Mouse (Mus musculus) midbrain, embryonic 10.5 days (tissue): ENCODE data around the gene Zbtb16. TPM values are rescaled to one million over a fixed set of nuclear protein-coding genes. Genes with fewer than 3 reads are reported as not detected.
A peak's percentile ranks its signal among the peaks of the same experiment; 100 is the strongest.

Source experiments
- DNase-seq: peaks from one replicate; pipeline ENCODE4 v3.0.0-alpha.2; 2017; ENCODE audit warnings: low spot score
- H3K27ac ChIP-seq: fragments of 300-500 bp; sonication (generic); replicated peaks from 2 replicates; pipeline ENCODE4 v1.5.1; 2016; ENCODE audit warnings: mild to moderate bottlenecking
- H3K27me3 ChIP-seq: fragments of 300-500 bp; sonication (generic); 2 replicates; pipeline ENCODE4 v1.6.1; 2016; ENCODE audit warnings: low read depth, mild to moderate bottlenecking; ENCODE audit not compliant: poor library complexity, severe bottlenecking
- H3K36me3 ChIP-seq: fragments of 300-500 bp; sonication (generic); 2 replicates; pipeline ENCODE4 v1.6.1; 2016; ENCODE audit warnings: mild to moderate bottlenecking, moderate library complexity
- H3K4me1 ChIP-seq: fragments of 300-500 bp; sonication (generic); 2 replicates; pipeline ENCODE4 v1.6.1; 2016
- H3K4me3 ChIP-seq: fragments of 300-500 bp; sonication (generic); 2 replicates; pipeline ENCODE4 v1.5.1; 2016; ENCODE audit warnings: mild to moderate bottlenecking, moderate library complexity
- H3K9me3 ChIP-seq: fragments of 300-500 bp; sonication (generic); replicated peaks from 2 replicates; pipeline ENCODE4 v1.6.1; 2016; ENCODE audit warnings: mild to moderate bottlenecking
- WGBS: fragments of 180-500 bp; shearing (Covaris S2); methylation state at CpG from one replicate; pipeline ENCODE4 v1.1.7; 2016; 5-methylcytosine and 5-hydroxymethylcytosine counted together
- polyA plus RNA-seq: library from polyadenylated mRNA; unstranded; fragments of >200 nt; fragmentation: Nextera tagmentation; extraction: Ambion mirVana; gene quantifications from 2 replicates; pipeline ENCODE4 v1.2.1, GENCODE M21; 2016

Gene Zbtb16
- polyA plus RNA-seq, 1 experiment from 2014 or later: 48.1 TPM

DNA sequence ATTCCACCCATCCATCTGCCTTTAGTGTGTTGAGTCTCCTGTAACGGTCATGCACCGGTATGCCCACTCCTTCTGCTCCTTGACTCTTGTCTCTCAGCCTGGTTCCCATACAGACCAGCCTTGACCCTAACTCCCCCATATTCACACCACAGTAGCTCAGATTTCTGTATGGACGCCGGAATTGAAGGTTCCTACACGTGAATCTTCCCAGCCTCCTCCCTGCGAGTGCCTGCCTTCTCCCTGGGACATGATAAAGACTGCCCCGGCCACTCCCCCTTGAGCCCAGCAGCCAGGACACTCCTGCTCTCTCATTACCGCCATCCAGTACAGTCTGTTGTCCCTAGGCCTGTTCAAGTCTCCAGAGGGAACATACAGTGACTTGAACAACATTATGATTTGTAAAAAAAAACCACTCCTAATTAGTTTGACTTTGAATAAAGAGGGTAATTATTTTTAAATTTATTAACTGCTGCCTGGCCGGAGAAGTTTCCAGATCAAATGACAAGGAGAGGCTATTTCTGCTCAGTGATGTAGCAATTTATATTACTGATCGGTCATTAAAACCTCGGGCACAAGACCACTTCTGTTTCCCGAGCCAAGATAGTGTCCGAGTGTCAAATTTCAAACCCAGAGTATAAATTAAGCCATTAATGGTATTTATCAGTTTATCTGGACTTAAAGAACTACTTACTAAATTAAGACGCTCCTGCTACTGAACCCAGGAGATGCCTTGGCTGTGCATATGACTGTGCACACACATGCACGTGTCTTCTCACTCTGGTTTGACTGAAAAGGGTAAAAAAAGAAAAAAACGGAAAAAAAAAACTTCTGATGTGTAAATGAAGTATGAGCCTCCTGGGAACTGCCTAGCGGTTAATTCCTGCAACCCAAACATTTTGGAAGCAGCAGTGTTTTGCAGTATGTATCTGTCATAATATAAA is 125.4 kb downstream of the Zbtb16 start:
- peaks cover 64% of the 10 kb centered on the region for H3K36me3 ChIP-seq
- DNase-seq: no peak
- H3K4me1 ChIP-seq: peaks cover 44% of the 10 kb centered on the region
- no peak overlapping the region for H3K4me3 ChIP-seq
- 63% methylated on average over 17 of the region's 17 CpGs for WGBS
- no peaks in the 10 kb centered on the region for H3K27me3 ChIP-seq
- H3K27ac ChIP-seq: peak overlapping the region; percentile 56
- H3K9me3 ChIP-seq: 0 out of 2 replicates have a peak, but pooled peaks cover under 1% of the 10 kb centered on the region

- Histone ChIP-seq H3K4me1 (peaks cover 48% of the 10 kb centered on the region), H3K4me3 (no peak overlapping the region), H3K27ac (0 out of 2 replicates have a peak overlapping the region, but pooled peaks have one; percentile 4), H3K36me3 (peaks cover 36% of the 10 kb centered on the region), H3K9me3 (no peaks in the 10 kb centered on the region), H3K27me3 (no peaks in the 10 kb centered on the region)
- 87% methylated on average over 6 of the region's 6 CpGs for WGBS
- DNase-seq: no peak
Observed at GRCm38 (mm10) chr9:48707824-48708229, 128.2 kb downstream of the Zbtb16 start.

GRCm38 (mm10) chr9:48707134-48707823 is 128.7 kb downstream of the Zbtb16 start:
- no peaks in the 10 kb centered on the region for H3K9me3 ChIP-seq
- H3K4me1 ChIP-seq: peaks cover 48% of the 10 kb centered on the region
- peaks cover 35% of the 10 kb centered on the region for H3K36me3 ChIP-seq
- H3K27me3 ChIP-seq: no peaks in the 10 kb centered on the region
- no peak for DNase-seq
- H3K27ac ChIP-seq: peak overlapping the region; percentile 58
- no peak overlapping the region for H3K4me3 ChIP-seq
- 83% methylated on average over 14 of the region's 14 CpGs for WGBS

DNA sequence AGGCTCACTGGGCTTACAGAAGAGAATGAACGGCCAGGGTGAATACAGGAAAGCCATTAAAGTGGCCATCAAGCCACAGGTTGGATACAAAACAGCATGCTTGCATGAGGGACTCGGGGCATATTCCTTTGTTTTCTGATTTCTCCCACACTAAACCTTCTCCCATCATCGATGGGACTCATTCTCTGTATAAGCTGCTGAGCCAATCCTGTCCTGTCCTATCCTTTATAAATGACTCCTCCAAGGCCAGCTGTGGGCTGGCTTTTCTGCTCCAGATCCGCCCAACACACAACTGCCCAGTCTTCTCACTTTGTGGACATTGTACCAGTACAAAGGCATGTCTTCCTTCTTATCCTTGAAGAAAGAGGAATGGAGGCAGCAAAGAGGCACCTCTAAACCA is 134.7 kb downstream of the Zbtb16 start:
- peaks cover 63% of the 10 kb centered on the region for H3K4me1 ChIP-seq
- 78% methylated on average over 4 of the region's 4 CpGs for whole genome bisulfite sequencing
- H3K4me3 ChIP-seq: no peak overlapping the region
- peak overlapping the region; percentile 77 for H3K27ac ChIP-seq
- H3K9me3 ChIP-seq: no peaks in the 10 kb centered on the region
- no peak for DNase-seq
- H3K27me3 ChIP-seq: no peaks in the 10 kb centered on the region
- peaks cover 15% of the 10 kb centered on the region for H3K36me3 ChIP-seq

GRCm38 (mm10) chr9:48700871-48701270 is 135.2 kb downstream of the Zbtb16 start:
- Histone ChIP-seq H3K27ac (peak overlapping the region; percentile 77), H3K9me3 (no peaks in the 10 kb centered on the region), H3K4me3 (no peak overlapping the region), H3K27me3 (no peaks in the 10 kb centered on the region), H3K36me3 (peaks cover 15% of the 10 kb centered on the region), H3K4me1 (peaks cover 66% of the 10 kb centered on the region)
- no peak for DNase-seq
- 81% methylated on average over 8 of the region's 8 CpGs for WGBS

DNA sequence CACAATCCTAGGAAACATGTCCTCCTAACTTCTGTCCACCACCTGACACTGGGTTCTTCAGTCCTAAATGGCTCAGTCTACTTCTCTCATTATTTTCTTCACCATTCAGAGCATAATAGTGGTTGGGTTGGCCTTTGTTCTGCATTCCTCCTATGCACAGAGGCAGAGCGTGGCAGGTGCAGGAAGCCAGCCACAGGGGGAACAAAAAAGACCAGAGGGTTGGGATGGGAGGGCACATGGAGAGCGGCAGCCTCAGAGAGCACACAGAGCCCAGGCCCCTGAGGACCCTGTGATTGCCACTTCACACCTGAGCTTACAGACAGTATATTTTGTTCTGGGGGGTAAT is 138.6 kb downstream of the Zbtb16 start:
- H3K9me3 ChIP-seq: no peaks in the 10 kb centered on the region

DNA sequence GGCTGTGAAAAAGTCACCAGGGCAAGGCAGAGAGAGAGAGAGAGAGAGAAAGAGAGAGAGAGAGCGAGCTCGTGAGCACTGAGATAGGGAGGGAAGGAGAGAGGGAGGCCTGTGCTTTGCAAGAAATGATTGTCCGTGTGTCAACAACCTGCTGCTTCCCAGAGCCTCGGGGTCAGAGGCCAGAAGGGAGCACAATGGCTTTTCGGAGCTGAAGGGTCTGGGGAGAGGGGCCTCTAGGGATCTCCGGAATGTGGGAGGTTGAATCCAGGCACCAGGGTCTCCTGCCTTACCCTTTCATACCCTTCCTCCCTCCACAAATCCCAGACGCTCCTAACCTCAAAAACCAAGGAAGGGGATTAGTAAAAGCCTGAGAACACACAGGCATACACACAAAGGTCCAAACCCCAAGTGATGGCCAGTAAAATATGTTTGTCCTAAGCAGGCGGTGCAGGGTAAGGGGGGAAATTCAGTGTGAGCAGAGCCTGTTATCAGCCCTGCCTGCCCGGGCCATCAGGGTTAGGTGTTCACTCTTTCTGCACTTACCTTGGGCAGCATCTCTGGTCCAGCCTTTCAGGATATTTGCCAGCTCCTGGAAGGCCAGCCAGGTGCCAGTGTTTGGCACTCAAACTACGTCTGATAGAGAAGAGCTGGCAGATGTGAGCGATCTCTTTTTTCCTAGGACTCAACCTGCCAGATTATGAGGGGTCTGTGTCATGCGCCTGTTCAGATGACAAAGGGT is 139.1 kb downstream of the Zbtb16 start:
- H3K36me3 ChIP-seq: peaks cover 7% of the 10 kb centered on the region; the same call in 1 of the 2 replicates
- peaks cover 4% of the 10 kb centered on the region; the same call in 1 of the 2 replicates for H3K27me3 ChIP-seq
- no peaks in the 10 kb centered on the region for H3K9me3 ChIP-seq
- H3K4me1 ChIP-seq: peaks cover 96% of the 10 kb centered on the region
- 11% methylated on average over 12 of the region's 12 CpGs for WGBS
- DNase-seq: peak; percentile 91
- peak overlapping the region; percentile 28 for H3K4me3 ChIP-seq
- H3K27ac ChIP-seq: peak overlapping the region; percentile 93

More for the DNA sequence above, 138.6 kb downstream of the Zbtb16 start:
- Histone ChIP-seq H3K4me3 (peak overlapping the region; percentile 28; the same call in 1 of the 2 replicates), H3K36me3 (peaks cover 12% of the 10 kb centered on the region), H3K27me3 (peaks cover 4% of the 10 kb centered on the region; the same call in 1 of the 2 replicates), H3K4me1 (peaks cover 90% of the 10 kb centered on the region), H3K27ac (peak overlapping the region; percentile 93)
- 21% methylated on average over 2 of the region's 2 CpGs for WGBS
- DNase-seq: peak; percentile 58

- Histone ChIP-seq H3K4me3 (peak overlapping the region; percentile 28; the same call in 1 of the 2 replicates), H3K9me3 (no peaks in the 10 kb centered on the region), H3K27me3 (peaks cover 4% of the 10 kb centered on the region; the same call in 1 of the 2 replicates), H3K27ac (peak overlapping the region; percentile 93), H3K36me3 (peaks cover 7% of the 10 kb centered on the region; the same call in 1 of the 2 replicates), H3K4me1 (peaks cover 95% of the 10 kb centered on the region)
- 10% methylated on average over 4 of the region's 4 CpGs for WGBS
- DNase-seq: no peak
Observed at GRCm38 (mm10) chr9:48696330-48696729, 139.7 kb downstream of the Zbtb16 start.

DNA sequence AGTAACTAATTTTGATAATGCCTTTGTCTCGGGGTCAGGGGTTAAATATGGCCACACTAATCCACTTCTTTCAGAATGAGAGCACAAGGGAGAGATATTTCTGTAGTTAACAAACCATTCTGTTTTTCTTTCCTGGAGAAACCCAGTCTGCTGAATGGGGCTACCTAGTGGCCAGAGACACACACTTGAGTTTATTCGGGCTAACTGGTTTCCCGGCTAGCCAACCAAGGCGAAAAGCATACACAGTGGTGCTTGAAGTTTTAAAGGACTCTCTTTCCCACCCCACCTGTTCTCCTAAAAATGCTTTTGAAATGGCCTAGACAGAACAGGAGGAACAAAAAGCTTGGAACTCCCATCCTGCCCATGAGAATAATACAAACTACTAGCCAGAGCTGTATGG is 140.2 kb downstream of the Zbtb16 start:
- Histone ChIP-seq H3K4me3 (peak overlapping the region; percentile 28; the same call in 1 of the 2 replicates), H3K27me3 (peaks cover 4% of the 10 kb centered on the region; the same call in 1 of the 2 replicates), H3K36me3 (peaks cover 7% of the 10 kb centered on the region; the same call in 1 of the 2 replicates), H3K9me3 (no peaks in the 10 kb centered on the region), H3K27ac (peak overlapping the region; percentile 93), H3K4me1 (peaks cover 92% of the 10 kb centered on the region)
- 29% methylated on average over 4 of the region's 4 CpGs for WGBS
- no peak for DNase-seq

DNA sequence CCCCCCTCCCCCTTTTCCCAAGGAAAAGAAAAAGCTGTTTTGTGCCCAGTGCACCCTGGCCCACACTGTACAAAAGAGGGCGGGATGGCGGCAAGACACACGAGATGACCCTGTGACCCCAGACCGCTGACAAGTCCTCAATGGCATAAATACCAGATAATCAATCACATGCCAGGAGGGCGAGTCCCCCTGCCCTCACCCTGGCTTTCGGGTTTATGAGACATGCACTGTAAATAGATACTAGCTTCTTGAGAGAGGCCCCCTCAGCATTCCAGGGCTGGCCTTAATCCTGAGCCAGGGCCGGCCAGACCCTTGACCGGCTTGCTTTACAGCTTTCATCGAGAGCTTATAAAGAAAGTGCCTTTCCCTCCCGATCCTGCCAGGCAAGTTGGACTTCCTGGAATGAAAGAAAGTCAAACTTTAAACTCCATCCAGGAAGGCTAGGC is 141.4 kb downstream of the Zbtb16 start:
- 0 out of 2 replicates have a peak overlapping the region, but pooled peaks have one; percentile 23 for H3K4me3 ChIP-seq
- peak; percentile 65 for DNase-seq
- peaks cover 7% of the 10 kb centered on the region; the same call in 1 of the 2 replicates for H3K36me3 ChIP-seq
- H3K9me3 ChIP-seq: no peaks in the 10 kb centered on the region
- 3% methylated on average over 10 of the region's 10 CpGs for WGBS
- peaks cover 4% of the 10 kb centered on the region; the same call in 1 of the 2 replicates for H3K27me3 ChIP-seq
- H3K27ac ChIP-seq: peak overlapping the region; percentile 93
- peaks cover 94% of the 10 kb centered on the region for H3K4me1 ChIP-seq

GRCm38 (mm10) chr9:48693696-48694095 is 142.3 kb downstream of the Zbtb16 start:
- Histone ChIP-seq H3K9me3 (no peaks in the 10 kb centered on the region), H3K36me3 (peaks cover 8% of the 10 kb centered on the region), H3K4me3 (0 out of 2 replicates have a peak overlapping the region, but pooled peaks have one; percentile 4), H3K27ac (peak overlapping the region; percentile 93), H3K27me3 (peaks cover 4% of the 10 kb centered on the region; the same call in 1 of the 2 replicates), H3K4me1 (peaks cover 95% of the 10 kb centered on the region)
- no peak for DNase-seq
- 46% methylated on average over 7 of the region's 7 CpGs for WGBS

- H3K4me3 ChIP-seq: no peak overlapping the region
- peaks cover 93% of the 10 kb centered on the region for H3K4me1 ChIP-seq
- 86% methylated on average over 1 of the region's 1 CpGs for WGBS
- peaks cover 16% of the 10 kb centered on the region for H3K36me3 ChIP-seq
- H3K9me3 ChIP-seq: no peaks in the 10 kb centered on the region
- H3K27me3 ChIP-seq: peaks cover 4% of the 10 kb centered on the region; the same call in 1 of the 2 replicates
- no peak overlapping the region for H3K27ac ChIP-seq
- no peak for DNase-seq
Observed at GRCm38 (mm10) chr9:48689718-48689980, 146.4 kb downstream of the Zbtb16 start.
